Mouse (Mus musculus) right cerebral cortex, postnatal 14 days (tissue): ENCODE results near the gene Prm3.
A peak's percentile ranks its signal among the peaks of the same experiment; 100 is the strongest.
"Not testable (repeated sequence)": the region's sequence is repeated elsewhere in the genome, so short reads cannot be mapped to it uniquely, and the experiment has no call there.

Source experiments
- DNase-seq: peaks from one replicate; pipeline ENCODE4 v3.0.0; 2022

Gene Prm3

DNA sequence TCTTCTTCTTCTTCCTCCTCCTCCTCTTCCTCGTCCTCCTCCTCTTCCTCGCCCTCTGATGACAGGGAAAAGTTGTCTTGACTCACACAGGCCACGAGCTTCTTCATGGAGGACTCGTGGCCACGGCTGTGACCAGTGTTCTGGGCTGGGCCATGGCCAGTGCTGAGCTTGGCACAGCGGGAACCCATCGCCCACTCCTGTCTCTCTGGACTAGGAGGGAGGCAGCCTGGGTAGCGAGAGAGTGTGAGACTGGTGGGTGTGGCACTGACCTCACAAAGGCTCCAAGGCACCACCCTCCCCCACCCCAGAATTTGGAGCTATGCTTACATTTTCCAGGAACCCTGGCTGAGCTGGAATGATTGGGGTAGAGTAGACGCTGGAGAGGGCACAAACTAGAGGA lies at the start of gene Prm3:
Gene Prm3 (minus strand): TSS at position 213 of the 400 bp plus-strand sequence.
- no peak for DNase-seq

DNA sequence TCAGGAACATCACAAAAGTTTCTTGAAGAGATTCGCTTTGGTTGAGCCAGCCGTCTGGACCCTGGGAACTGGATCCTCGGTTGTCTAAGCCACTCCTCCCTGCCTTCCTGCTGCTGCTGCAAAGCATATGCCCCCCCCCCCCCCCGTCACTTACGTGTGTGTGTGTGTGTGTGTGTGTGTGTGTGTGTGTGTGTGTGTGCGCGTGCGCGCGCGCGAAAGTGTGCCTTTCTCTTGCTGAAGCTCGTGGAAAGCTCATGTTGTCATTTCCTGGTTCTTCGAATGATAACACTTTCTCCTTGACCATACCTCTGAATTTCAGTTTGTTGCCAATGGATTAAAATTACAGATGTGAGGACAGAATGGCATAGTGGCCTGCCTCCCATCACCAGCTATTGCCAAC lies 49.3 kb upstream of the Prm3 start:
- DNase-seq: no peak

DNA sequence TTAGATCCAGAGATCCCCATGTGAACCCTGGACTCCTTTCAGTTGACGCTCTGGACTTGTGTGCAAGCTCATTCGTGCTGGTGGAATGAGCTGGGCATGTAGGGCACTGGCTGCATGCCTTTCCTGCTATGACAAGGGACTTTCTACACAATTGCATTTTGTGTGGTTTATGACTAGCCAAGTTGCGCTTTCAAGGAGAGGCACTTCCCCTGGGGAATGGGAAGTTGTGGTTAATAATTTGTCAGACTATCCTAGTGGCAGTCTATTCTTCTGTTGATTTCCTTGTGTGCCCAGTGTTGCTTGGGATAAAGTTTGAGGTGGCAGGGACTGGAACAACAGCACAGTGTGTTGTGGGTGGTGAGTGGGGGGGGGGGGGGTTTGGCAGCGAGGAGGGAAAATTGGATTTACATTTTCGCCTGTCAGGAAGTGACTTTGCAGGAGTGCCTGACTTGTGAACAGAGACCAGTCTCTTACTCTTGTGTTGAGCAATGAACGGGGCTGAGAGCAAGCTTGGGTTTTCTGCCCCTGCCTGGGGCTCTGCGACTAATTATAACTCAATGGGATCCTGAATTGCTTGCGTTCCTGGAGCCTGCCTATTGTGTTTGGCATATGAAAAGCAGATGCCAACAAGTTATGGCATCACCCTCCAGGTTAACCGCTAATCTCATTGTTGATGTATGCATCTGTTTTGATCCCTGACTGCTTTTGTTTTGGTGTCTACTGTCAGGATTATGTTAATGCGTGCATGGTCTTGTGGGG lies 48.0 kb upstream of the Prm3 start:
- no peak for DNase-seq

GRCm38 (mm10) chr16:10837903-10838302 lies 47.2 kb upstream of the Prm3 start:
- DNase-seq: no peak

- DNase-seq: no peak
Observed at GRCm38 (mm10) chr16:10837250-10837649, 46.5 kb upstream of the Prm3 start.

DNA sequence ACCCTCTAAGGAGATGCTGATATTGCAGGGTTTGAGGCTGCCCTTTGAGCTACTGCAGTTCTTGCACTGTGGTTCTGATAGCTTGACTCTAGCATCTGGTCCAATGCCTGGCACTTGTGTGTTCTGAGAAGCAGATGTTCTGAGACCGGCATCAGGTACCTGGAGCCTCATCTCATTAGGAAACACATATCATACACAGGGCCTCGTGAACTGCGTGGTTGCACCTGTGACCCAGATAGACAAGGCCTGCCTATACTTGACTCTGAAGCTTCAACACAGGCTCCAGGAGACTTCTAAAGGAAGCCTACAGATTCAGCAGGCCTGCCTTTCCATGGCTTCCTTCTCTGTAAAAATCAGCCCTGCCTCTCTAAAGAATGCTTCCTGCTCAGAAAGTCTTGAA lies 45.7 kb upstream of the Prm3 start:
- DNase-seq: no peak

GRCm38 (mm10) chr16:10834911-10835587 lies 44.3 kb upstream of the Prm3 start, which contains the start of gene Rmi2:
Gene Rmi2, plus strand, starts transcription at chr16:10835059.
- peak; percentile 84 for DNase-seq

- no peak for DNase-seq
Observed at GRCm38 (mm10) chr16:10834542-10834910, 43.8 kb upstream of the Prm3 start.

DNA sequence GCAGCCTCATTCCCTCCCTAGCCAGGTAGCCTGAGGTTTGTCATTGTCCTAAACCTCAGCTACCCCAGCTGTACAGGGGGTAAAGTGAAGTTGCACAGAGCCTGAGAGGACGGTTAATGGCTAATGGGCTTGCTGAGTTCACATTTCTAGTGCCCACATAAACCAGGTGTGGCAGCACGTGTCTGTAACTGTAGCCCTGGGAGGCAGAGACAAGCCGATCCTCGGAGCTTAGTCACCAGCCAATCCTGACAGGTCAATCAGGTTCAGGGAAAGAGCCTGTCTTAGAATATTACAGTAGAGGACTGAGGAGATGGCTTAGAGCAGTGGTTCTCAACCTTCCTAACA lies 37.7 kb upstream of the Prm3 start:
- DNase-seq: no peak

DNA sequence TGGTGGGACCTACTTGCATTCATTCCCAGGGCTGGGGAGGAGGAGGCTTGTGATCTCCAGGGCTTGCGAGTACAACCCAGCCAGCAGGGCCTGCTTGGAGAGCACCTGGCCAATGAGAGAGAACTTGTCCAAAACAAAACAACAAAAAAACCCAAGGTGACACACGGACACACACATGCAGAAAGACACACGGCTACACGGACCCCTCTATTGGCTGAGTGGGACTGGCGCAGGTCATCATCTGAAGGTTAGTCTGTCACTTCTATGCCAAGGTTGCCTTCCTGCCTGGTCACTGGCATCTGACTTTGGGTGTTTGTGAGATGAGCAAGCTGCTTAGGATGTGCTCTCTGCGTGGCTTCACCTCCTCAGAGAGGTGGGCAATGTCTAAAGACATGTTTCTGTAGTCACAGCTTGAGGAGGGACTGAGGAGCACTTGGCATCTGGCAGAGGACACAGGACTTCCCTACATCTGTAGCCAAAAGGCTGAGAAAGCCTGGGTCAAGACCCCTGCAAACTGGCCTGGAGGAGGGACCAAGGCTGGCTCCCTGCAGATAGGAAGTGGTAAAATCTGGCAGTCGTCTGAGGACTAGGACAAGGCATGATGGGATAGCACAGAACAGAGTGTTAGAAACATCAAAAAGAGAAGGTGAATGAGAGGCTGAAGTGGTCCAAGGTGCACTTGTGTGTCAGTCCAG lies 37.2 kb upstream of the Prm3 start:
- no peak for DNase-seq

DNA sequence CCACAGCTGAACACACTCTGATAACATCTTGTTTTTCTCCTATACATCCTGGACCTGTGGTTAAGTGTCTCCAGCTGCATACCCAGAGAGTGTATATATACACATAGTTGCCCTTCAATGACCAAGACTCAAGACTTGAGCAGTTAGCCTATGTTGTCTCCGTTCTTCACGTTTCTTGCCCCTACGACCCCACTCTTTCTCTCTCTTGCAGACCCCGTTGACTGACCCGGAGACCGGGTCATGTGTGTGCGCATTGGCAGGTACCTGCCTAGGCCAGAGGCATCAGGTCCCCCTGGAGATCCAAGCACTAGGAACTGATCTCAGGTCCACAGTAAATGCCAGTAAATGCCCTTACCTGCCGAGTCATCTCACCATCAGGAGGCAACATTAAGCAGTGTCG lies 36.6 kb upstream of the Prm3 start:
- DNase-seq: no peak

- DNase-seq: no peak
Observed at GRCm38 (mm10) chr16:10825840-10826239, 35.1 kb upstream of the Prm3 start.

DNA sequence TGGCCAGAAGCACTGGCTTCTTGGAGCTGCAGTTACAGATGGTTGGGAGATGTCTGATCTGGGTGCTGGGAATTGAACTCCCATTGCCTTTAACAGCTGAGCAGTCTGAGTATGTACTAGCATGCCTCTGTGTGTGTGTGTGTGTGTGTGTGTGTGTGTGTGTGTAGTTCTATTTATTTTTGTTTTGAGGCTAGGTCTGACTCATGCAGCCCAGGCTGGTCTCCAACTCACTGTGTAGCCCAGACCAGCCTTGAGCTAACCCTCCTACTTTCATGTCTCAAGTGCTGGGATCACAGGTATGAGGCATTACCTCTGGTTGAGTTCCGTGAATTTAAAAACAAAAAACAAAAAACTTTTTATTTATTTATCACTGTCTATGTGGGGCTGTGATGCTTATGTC lies 33.8 kb upstream of the Prm3 start:
- no peak for DNase-seq

DNA sequence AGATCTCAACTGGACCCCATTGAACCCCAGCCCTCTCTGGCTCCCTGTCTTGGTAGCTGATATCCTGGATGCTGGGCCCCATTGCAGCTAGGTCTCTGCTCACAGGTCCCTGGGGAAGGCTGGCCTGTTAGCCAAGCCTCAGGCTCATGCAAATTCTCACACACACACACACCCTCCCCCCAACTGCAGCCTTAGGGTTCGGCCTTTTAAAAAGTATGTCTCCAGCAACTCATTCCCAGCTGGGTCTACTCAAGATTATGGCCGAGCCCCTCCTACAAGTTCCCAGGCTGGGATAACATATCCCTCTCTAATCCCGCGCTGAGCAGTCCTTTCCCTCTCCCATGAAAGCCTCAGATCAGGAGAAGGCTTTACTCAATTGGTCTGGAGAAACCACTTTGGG lies 30.7 kb upstream of the Prm3 start:
- DNase-seq: no peak

GRCm38 (mm10) chr16:10819966-10820365 lies 29.3 kb upstream of the Prm3 start:
- DNase-seq: no peak

DNA sequence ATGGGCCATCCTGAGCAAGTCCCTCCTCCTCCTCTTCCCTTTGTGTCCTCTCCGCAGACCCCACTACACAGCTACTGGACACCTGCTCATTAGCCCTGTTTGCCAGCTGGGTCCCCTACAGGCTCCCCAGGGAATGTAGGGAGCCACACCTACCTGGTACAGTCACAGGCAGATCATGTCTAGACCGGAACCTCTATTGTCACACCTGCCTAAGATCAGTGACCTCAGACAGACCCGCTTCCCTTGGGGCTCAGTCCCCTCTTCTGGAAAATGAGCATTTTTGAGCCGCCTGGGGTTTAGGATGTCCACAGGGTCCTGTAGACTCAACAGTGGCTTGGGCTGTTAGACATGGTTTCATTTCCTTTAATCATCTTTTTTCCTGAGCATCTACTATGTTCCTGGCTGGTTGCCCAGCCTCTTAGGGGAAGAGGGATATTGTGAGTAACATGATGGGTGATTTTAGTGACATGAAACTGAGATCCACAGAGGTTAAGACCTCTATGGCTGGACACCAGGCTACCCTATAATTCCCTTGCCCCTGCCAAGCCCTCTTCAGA lies 27.9 kb upstream of the Prm3 start:
- DNase-seq: no peak

DNA sequence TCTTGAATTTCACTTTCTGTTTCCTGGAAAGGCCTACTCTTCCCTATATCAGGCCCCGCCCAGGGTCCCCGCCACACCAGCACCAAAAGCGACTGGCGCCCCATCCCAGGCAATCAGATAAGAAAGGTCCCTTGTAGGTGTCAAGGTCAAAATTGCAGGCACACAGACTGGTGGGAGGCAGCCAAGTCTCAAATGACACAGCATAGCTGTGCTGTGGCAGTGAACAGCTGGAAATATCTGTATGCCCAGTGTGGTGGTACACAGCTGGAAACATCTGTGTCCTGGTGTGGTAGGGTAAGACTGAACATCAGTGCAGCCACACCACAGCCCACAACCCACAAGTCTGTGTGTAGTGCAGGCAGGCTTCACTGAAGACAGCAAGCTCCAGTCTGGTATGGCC lies 24.1 kb upstream of the Prm3 start:
- no peak for DNase-seq

DNA sequence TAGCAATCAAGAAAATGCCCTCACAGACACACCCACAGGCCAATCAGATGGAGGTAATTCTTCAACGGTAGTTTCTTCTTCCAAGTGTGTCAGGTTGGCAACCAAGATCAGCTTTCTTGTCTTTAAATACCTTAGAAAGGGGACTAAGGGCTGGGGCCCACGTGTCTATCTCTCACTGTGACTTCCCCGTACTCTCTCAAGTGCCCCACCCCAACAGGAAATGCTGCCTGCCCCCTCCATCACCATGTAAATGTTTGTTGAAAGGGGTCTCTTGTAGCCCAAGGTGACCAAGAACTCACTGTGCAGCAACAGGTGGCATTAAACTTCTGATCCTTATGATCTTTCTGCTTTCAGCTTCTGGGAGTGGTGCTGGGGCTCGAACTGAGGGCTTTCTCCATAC lies 23.0 kb upstream of the Prm3 start:
- no peak for DNase-seq

DNA sequence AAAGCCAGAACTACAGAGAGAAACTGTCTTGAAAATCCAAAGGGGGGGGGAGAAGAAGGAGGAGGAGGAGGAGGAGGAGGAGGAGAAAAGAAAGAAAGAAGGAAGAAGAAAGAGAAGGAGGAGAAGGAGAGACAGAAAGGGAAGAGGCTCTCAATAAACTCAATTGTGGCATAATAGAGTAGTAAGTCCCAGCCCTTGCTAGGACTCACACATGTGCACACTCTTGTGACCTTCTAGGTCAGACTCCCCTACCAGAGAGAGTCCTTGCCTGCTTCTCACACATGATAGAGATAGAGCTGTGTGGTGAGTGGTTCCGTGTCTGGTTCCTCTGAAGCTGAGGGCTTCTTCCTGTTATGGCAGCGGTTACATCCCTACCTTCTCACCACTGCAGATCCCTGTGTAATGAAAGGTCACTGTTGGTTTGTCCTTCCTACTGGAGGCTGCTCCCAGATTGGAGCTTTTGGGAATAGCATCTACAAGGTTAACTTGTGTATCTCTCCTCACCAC lies 22.2 kb upstream of the Prm3 start, which contains the start of gene Gm11172:
Gene Gm11172 (plus strand): TSS at position 51 of the 507 bp plus-strand sequence.
- no peak for DNase-seq

DNA sequence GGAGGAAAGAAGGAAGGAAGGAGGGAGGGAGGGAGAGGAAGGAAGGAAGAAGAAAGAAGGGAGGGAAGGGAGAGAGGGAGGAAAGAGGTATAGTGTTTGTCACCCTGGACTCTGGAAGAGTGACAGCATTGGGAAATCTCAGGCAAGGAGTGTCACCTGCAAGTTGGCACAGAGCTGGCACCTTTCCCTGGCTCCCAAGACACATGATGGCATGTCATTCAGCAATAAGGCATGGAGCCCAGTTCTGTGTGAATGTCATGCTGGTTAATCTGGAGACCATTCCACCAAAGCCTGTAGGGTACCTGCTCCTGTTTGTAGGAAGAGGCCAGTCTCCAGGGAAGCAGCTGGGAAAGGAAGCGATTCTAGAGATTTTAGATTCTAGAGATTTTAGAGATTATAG lies 19.7 kb upstream of the Prm3 start:
- no peak for DNase-seq

- no peak for DNase-seq
Observed at GRCm38 (mm10) chr16:10805789-10806527, 15.2 kb upstream of the Prm3 start, which contains the start of gene Prm1. Gene Prm1, minus strand, starts transcription at chr16:10805839.

GRCm38 (mm10) chr16:10802420-10802819 lies 11.7 kb upstream of the Prm3 start:
- not testable (repeated sequence) for DNase-seq

GRCm38 (mm10) chr16:10796034-10796433 lies 5.3 kb upstream of the Prm3 start, which contains the start of gene Prm2:
Gene Prm2, minus strand, starts transcription at chr16:10796134.
- DNase-seq: no peak
